14 mouse cellular contexts compared by ENCODE assay signal in genomic region chr11:71636785-71637184, GRCm38 (mm10).
DNase-seq lines count a peak whose midpoint lies in the region; ATAC-seq and TF ChIP-seq lines count a peak whose summit lies in the region.
"Had no signal": no experiment of that assay in that cellular context is flagged by ENCODE, and none has a peak within 500 bp of the region (broad histone marks: within the 10 kb centered on the region; RNA-seq: fewer than 3 reads in every experiment).

No protein-coding gene starts in this region.

- intact Hi-C loops in left cerebral cortex, postnatal 14 days (cut with DNase I): no loop called here

- no peak overlapping the region for H3K27ac ChIP-seq in limb, embryonic 14.5 days (replicated peaks; ENCODE audit: low read depth, low read length)
- H3K27ac ChIP-seq in limb, embryonic 10.5 days: no peak overlapping the region
- H3K27ac ChIP-seq: forebrain, embryonic 12.5 days; heart, embryonic 15.5 days; intestine, embryonic 15.5 days; layer of hippocampus, adult 2 months had no signal

- 30% methylated on average over 5 of the region's 5 CpGs for WGBS in limb, embryonic 14.5 days
- 23% methylated on average over 5 of the region's 5 CpGs for WGBS in limb, embryonic 10.5 days

- peak; percentile 37; the same call in 1 of the 2 replicates for ATAC-seq in limb, embryonic 14.5 days (ENCODE audit: low FRiP score, low read depth)
- ATAC-seq: intestine, embryonic 15.5 days had no signal

- H3K4me1 ChIP-seq in limb, embryonic 14.5 days (ENCODE audit: control insufficient read depth, insufficient read depth, low read length): no peaks in the 10 kb centered on the region
- H3K4me1 ChIP-seq in limb, embryonic 10.5 days: no peaks in the 10 kb centered on the region
- H3K4me1 ChIP-seq: heart, embryonic 15.5 days; intestine, embryonic 15.5 days had no signal

- no peaks in the 10 kb centered on the region for H3K27me3 ChIP-seq in limb, embryonic 14.5 days (ENCODE audit: control insufficient read depth, insufficient read depth, low read length)
- no peaks in the 10 kb centered on the region for H3K27me3 ChIP-seq in limb, embryonic 10.5 days (ENCODE audit: low read depth, poor library complexity, severe bottlenecking)
- H3K27me3 ChIP-seq: forebrain, embryonic 12.5 days; heart, embryonic 15.5 days; intestine, embryonic 15.5 days had no signal

- no peaks in the 10 kb centered on the region for H3K36me3 ChIP-seq in limb, embryonic 14.5 days (ENCODE audit: control insufficient read depth, insufficient read depth, low read length)
- no peaks in the 10 kb centered on the region for H3K36me3 ChIP-seq in limb, embryonic 10.5 days
- H3K36me3 ChIP-seq: forebrain, embryonic 12.5 days; heart, embryonic 15.5 days; intestine, embryonic 15.5 days had no signal

- no peak for TF ChIP-seq POLR2A in limb, embryonic 14.5 days (IDR thresholded peaks at IDR 0.05; ENCODE audit: borderline replicate concordance, extremely low read depth, insufficient read depth, insufficient read length)

- H3K4me2 ChIP-seq in limb, embryonic 14.5 days (replicated peaks; ENCODE audit: low read depth, low read length, severe bottlenecking): no peak overlapping the region
- H3K4me2 ChIP-seq: forebrain, embryonic 12.5 days; heart, embryonic 15.5 days; intestine, embryonic 15.5 days had no signal

- H3K9me3 ChIP-seq in limb, embryonic 14.5 days (ENCODE audit: control insufficient read depth, low read length): no peaks in the 10 kb centered on the region
- no peaks in the 10 kb centered on the region for H3K9me3 ChIP-seq in limb, embryonic 10.5 days (replicated peaks)
- H3K9me3 ChIP-seq: forebrain, embryonic 12.5 days; heart, embryonic 15.5 days; intestine, embryonic 15.5 days had no signal

- H3K9ac ChIP-seq in limb, embryonic 14.5 days (ENCODE audit: low read depth, low read length, severe bottlenecking): no peak overlapping the region
- H3K9ac ChIP-seq: forebrain, embryonic 12.5 days; heart, embryonic 15.5 days; intestine, embryonic 15.5 days had no signal

- no peak overlapping the region for H3K4me3 ChIP-seq in limb, embryonic 14.5 days (replicated peaks; ENCODE audit: low read length)
- H3K4me3 ChIP-seq in limb, embryonic 10.5 days: no peak overlapping the region
- H3K4me3 ChIP-seq: forebrain, embryonic 12.5 days; heart, embryonic 15.5 days; intestine, embryonic 15.5 days; layer of hippocampus, adult 2 months had no signal

- no peak for DNase-seq in limb, embryonic 14.5 days (ENCODE audit: low spot score)
- DNase-seq in limb, embryonic 10.5 days (ENCODE audit: low spot score): no peak
- DNase-seq in cerebellum, postnatal 14 days: peak; percentile 57 to 63
- DNase-seq in forelimb bud, embryonic 11.5 days (ENCODE audit: low read depth, low spot score): peak; percentile 2
- peak; percentile 82 for DNase-seq in retina, postnatal 1 day
- no peak for DNase-seq in kidney, postnatal 36 days
- no peak for DNase-seq in left cerebral cortex, postnatal 14 days (ENCODE audit: low spot score in 2 of 2)
- DNase-seq: adrenal gland, postnatal 10 days; gastrocnemius, postnatal 36 days; liver had no signal

Comparison
In these comparisons a context has a peak if more than half of its experiments do, and no peak if none do; other contexts are left out.
1. DNase-seq: peak in cerebellum, postnatal 14 days (2 of 2), forelimb bud, embryonic 11.5 days (single experiment) and retina, postnatal 1 day (single experiment); none in limb, embryonic 14.5 days (single experiment), limb, embryonic 10.5 days (single experiment), kidney, postnatal 36 days (0 of 2) and left cerebral cortex, postnatal 14 days (0 of 2).